Mouse (Mus musculus): ENCODE data around the gene Mmp28.

The Mmp28 gene

GRCm38 (mm10) chr11:83447612-83448011, 15.3 kb downstream of the Mmp28 start:
- no peak for DNase-seq

- DNase-seq, result no peak
These were observed 17.9 kb downstream of the Mmp28 start for GRCm38 (mm10) chr11:83445001-83445400.

DNA sequence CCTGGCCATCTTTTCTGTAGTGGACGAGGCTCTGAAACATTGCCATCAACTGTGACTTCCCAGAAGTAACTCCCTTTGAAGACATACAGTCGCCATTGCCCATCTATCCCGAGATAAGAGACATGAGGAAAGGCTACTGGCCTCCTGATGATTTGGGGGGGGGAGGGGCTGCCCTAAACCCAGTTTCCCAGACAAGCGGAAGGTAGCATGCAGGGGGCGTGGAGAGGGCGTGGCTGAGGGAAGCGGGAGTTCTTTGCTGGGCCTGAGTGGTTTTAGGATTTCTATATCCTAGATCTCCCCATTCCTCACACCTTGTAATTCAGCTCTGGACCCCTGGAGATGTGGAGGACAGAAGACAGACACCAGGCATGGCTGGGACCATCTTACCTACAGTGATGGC, 19.0 kb downstream of the Mmp28 start:
- DNase-seq, result no peak

DNA sequence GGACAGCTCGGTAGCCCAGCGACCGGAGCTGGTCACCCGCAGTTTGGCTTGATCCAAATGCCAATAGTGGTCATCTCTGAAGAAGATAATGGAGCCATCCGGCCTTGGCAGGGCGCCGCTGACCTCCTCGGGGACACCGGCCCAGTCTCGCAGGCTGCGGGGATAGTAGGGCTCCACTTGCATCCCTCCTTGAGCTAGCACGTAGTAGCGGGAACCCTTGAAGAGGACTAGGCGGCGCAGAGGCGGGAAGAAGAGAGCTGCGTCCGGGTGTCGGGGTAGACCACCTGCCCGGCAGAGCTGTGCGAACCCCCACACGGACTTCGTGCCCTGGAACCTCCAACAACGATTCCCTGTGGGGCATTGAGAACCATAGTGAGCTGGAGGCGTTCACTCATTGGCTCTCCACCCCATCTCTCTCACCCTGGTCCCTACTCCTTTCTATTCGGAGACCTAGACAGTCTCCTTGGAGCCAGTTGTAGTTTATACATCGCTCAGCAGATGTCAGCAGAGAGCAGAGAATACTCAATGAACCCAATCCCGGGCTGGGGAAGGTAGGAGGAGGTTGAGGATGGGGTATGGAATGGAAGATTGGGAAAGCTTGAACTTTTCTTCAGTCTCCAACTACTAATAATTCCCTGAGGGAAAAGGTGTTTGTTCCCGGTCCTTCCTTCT, 20.1 kb downstream of the Mmp28 start:
- peak; percentile 54 for DNase-seq

GRCm38 (mm10) chr11:83441235-83441634, 21.6 kb downstream of the Mmp28 start:
- peak; percentile 28 for DNase-seq

DNA sequence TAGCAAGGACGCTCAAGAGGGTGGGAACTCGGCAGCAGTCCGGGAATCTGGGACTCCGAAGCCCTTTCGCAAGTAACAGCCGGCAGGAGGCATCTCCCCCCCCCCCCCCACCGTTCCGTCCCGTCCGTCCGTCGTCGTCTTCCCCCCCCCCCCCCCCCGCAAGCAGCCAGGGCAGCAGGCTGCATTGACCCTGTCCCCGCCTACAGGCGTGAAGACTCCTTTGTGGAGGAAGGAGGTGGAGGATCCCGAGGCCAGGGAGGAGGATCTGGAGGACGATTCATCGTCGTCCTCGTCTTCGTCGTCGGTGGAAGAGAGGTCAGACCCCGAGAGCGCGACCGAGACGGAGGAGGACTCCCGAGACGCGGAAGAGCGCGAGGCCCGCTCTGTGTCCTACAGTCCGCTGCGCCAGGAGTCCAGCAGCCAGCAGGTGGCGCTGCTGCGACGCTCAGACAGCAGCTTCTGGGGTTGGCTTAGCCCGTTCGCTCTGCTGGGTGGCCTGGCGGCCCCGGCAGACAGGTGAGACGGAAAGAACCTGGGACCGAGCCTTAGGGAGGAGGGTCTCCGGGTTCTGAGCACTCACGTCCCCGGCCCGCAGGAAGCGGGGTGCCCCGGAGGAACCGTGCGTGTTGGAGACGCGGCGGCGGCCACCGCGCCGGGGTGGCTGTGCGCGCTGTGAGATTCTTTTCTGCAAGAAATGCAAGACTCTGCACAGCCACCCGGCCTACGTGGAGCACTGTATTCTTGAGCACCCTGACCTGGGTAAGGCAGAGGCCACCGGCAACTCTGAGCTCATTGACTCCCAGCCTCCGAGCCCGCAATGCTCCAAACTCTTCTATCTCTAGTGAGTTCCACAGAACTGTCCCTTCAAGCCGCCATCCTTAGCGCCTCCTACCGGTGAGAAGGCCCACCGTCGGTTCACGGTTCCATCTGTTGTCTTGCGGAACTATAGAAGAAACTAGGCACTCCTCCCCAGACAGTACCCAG, 22.5 kb downstream of the Mmp28 start:
- peak; percentile 78 for DNase-seq

GRCm38 (mm10) chr11:83439426-83440060, 23.3 kb downstream of the Mmp28 start:
- no peak for DNase-seq

GRCm38 (mm10) chr11:83437377-83437776, 25.5 kb downstream of the Mmp28 start, which contains the start of gene 1700020L24Rik:
Gene 1700020L24Rik, plus strand, starts transcription at chr11:83437677.
- no peak for DNase-seq

DNA sequence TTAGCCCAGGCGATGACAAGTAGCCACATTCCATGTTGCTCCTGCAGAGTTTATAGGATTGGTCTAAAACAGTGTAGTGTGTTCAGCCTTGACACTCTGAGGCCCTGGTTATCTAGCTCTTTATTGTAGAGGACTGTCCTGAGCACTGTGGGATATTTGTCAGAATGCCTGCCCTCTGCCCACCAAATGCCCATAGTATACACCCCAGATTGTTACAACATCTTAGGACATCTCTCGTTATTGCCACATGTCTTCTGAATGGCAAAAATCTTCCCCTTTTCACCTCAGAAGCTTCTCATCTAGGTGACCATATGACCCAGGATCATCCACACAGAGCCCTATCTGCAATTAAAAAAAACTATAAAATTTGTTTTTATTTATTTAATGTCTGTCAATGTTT, 30.3 kb downstream of the Mmp28 start:
- no peak for DNase-seq

- DNase-seq, result no peak
These were observed 33.5 kb downstream of the Mmp28 start, which contains the start of gene Gas2l2 for GRCm38 (mm10) chr11:83429355-83429754. Gene Gas2l2, minus strand, starts transcription at chr11:83429455.

DNA sequence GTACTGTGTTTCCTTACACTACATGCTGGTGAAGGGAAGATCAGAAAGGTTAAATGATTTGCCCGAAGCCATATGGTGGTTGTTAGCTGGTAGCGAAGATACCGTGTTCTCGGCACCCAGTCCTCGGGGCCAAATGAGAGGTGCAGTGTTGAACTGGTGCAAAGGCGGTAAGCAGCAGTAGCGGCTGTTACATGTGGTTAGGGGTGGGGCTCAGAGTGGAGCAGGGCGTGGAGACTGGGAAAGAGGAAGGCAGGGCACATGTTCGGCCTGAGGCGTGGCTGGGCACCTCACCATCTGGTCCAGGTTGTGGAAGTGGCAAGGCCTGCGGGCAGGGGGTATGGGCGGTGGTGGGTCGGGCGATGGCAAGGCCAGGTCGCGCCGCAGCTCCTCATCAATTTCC, 35.9 kb downstream of the Mmp28 start:
- no peak for DNase-seq

DNA sequence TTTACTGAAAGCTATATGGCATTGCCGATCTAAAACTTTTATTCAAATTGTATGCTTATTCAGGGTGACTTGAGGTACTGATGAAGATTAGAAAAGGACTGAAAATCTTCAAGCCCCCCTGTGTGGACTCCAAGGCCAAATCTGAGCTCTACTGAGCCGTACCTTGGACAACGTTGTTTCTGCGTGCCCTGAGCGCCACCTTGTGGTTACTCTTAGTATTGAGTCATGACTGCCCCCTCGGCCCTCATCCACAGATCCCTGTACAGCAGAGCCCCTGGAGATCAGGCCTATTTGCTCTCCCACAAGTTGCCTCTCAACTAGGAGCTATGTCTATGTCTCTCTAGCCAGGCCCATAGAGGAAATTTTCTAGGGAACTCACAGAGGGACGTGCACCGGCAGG, 38.2 kb downstream of the Mmp28 start:
- DNase-seq, result peak; percentile 39

- DNase-seq, result peak; percentile 26
These were observed 41.6 kb downstream of the Mmp28 start for GRCm38 (mm10) chr11:83421305-83421704.

- no peak for DNase-seq
These were observed 42.5 kb downstream of the Mmp28 start for GRCm38 (mm10) chr11:83420338-83420737.

GRCm38 (mm10) chr11:83418566-83418965, 44.3 kb downstream of the Mmp28 start:
- no peak for DNase-seq

DNA sequence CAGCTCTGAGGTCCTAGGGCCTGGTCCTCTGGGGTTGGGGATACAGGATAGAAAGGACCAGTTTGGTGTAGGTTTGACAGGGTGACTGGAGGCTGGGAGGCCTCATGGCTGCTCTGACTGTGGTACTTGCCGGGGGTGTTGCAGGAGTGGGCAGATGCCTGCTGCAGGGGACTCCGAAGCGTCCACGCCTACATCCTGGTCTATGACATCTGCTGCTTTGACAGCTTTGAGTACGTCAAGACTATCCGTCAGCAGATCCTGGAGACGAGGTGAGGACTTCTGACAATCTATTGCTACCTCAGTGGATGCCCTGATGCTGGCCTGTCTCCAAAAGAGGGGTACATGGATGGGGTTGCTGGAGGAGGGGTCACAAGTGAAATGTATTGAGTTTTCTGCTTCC, 45.2 kb downstream of the Mmp28 start:
- DNase-seq, result no peak

DNA sequence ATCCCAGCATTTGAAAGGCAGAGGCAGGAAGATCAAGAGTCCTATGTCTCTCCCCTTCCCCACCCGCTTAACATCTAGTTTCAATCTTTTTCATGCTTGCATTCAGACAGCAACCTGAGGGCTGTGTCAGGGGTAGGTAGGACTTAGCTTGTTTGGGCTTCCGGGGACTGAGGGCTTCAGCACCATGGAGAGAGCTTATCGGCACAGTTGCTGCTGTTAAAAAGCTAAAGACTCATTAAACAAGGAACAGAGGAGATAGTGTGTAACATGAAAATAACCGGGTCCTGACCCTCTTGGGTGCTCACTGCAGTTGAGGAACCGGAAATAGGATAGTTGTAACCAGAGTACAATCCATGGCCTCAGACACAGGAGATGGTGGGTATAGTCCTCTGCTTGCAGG, 45.8 kb downstream of the Mmp28 start:
- DNase-seq, result peak; percentile 45

GRCm38 (mm10) chr11:83410510-83410909, 52.4 kb downstream of the Mmp28 start:
- no peak for DNase-seq

DNA sequence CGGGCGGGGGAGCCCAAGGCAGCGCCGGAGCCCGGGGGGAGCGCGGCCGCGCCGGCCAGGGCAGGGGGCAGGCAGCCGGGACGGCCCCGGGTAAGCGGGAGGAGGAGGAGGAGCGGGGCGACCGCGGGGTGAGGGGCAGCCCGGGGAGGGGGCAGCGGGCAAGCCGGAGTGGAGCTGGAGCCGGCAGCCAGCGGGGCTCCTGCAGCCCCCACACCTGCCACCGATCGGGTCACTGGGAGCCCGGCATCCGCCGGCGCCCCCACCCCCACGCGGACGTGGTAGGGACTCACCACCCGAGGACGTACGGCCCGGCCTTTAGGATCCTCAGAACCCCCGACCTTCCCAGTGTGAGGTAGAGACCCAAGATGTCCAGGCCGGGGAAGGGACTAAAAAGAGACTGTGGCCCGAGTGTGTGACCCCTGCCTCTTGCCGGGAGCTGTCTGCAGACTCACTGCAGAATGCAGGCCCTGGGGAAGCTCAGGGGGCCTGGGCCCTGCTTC, 53.0 kb downstream of the Mmp28 start:
- DNase-seq, result no peak

- peak; percentile 58 for DNase-seq
These were observed 53.6 kb downstream of the Mmp28 start, which contains the start of gene Rasl10b for GRCm38 (mm10) chr11:83409087-83409754. Gene Rasl10b, plus strand, starts transcription at chr11:83409137.

DNA sequence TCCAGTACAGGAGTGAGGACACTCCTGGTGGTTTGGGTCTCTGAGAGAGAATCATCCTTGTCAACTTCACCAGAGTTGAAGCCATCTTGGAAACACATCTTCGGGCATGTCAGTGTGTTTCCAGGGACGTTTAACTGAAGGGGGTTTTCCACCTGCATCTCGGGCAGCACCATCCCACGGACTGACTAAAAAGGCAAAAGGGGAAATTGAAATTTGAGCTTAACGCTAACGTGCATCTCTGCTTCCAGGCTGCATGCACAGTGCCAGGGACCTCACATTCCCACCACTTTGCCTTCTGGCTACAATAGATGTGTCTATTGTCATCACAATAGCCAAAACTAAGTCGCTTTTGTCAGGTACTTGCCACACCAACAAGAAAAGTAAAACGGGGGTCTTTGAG, 54.6 kb downstream of the Mmp28 start:
- DNase-seq, result no peak

DNA sequence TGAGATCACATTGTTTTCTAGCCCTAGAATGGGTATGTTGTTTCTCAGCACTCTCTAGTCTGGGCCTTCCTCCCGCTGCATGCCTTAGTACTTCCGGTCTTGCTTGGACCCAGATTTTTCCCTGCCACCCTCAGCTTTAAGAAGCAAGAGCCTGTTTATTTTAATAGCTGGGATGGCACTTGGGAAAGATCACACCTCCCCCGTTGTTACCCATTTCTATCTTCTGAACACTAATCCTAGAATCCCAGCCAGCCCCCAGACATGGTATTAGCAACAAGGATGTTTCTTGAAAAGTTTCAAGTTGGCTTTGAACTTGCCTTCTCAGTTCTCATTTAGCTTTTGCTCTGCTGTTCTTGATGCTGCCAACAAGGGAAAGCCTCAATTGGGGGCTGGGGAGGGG, 56.5 kb downstream of the Mmp28 start:
- no peak for DNase-seq

- no peak for DNase-seq
These were observed 59.1 kb downstream of the Mmp28 start for GRCm38 (mm10) chr11:83403787-83404186.
